Mouse (Mus musculus) midbrain, embryonic 13.5 days (tissue): ENCODE measurements around the gene E130308A19Rik. TPM values are rescaled to one million over a fixed set of nuclear protein-coding genes. Genes with fewer than 3 reads are reported as not detected.
A peak's percentile ranks its signal among the peaks of the same experiment; 100 is the strongest.

Experiments
- ATAC-seq: fragments of 200-750 bp; cut with Nextera tagmentation; 2 replicates; pipeline ENCODE4 v1.8.0; 2017; ENCODE audit warnings: mild to moderate bottlenecking, moderate TSS enrichment, moderate library complexity
- H3K27ac ChIP-seq: fragments of 300-500 bp; sonication (generic); 2 replicates; pipeline ENCODE4 v1.5.1; 2015; ENCODE audit warnings: inconsistent platforms, mild to moderate bottlenecking, moderate library complexity
- H3K27me3 ChIP-seq: fragments of 300-500 bp; sonication (generic); 2 replicates; pipeline ENCODE4 v1.6.1; 2015; ENCODE audit warnings: mild to moderate bottlenecking, inconsistent platforms
- H3K36me3 ChIP-seq: fragments of 300-500 bp; sonication (generic); 2 replicates; pipeline ENCODE4 v1.6.1; 2015; ENCODE audit warnings: mild to moderate bottlenecking, inconsistent platforms
- H3K4me1 ChIP-seq: fragments of 300-500 bp; sonication (generic); replicated peaks from 2 replicates; pipeline ENCODE4 v1.6.1; 2015; ENCODE audit warnings: inconsistent platforms
- H3K4me2 ChIP-seq: fragments of 300-500 bp; sonication (generic); replicated peaks from 2 replicates; pipeline ENCODE4 v1.6.1; 2015; ENCODE audit warnings: moderate library complexity, mild to moderate bottlenecking, inconsistent platforms
- H3K4me3 ChIP-seq: fragments of 300-500 bp; sonication (generic); replicated peaks from 2 replicates; pipeline ENCODE4 v1.5.1; 2015; ENCODE audit warnings: mild to moderate bottlenecking, inconsistent platforms
- H3K9ac ChIP-seq: fragments of 300-500 bp; sonication (generic); replicated peaks from 2 replicates; pipeline ENCODE4 v1.6.1; 2015; ENCODE audit warnings: mild to moderate bottlenecking, inconsistent platforms
- H3K9me3 ChIP-seq: fragments of 300-500 bp; sonication (generic); 2 replicates; pipeline ENCODE4 v1.6.1; 2016; ENCODE audit warnings: mild to moderate bottlenecking, inconsistent platforms
- WGBS: fragments of 180-500 bp; shearing (Covaris S2); methylation state at CpG from one replicate; pipeline ENCODE4 v1.1.7; 2015; 5-methylcytosine and 5-hydroxymethylcytosine counted together
- polyA plus RNA-seq: library from polyadenylated mRNA; unstranded; fragments of >200 nt; fragmentation: Nextera tagmentation; extraction: Ambion mirVana; gene quantifications from 2 replicates; pipeline ENCODE4 v1.2.1, GENCODE M21; 2015

E130308A19Rik gene
- polyA plus RNA-seq, result 58.4 and 62.6 TPM in 2 replicates

- H3K4me3 ChIP-seq, result peak within 1 kb of the TSS; percentile 93
- peak within 1 kb of the TSS; percentile 95 for H3K27ac ChIP-seq
- WGBS, result under 1% methylated on average over 79 of the region's 120 CpGs
- peaks cover 41% of the 10 kb centered on the region for H3K4me1 ChIP-seq
- ATAC-seq, result peak; percentile 96
- H3K9ac ChIP-seq, result peak within 1 kb of the TSS; percentile 96
- no peaks in the 10 kb centered on the region for H3K27me3 ChIP-seq
- no peaks in the 10 kb centered on the region for H3K9me3 ChIP-seq
- peak within 1 kb of the TSS; percentile 75 for H3K4me2 ChIP-seq
- H3K36me3 ChIP-seq, result no peaks in the 10 kb centered on the region; the same call in 1 of the 2 replicates
Measured at GRCm38 (mm10) chr4:59625998-59626910, at the start of gene E130308A19Rik. E130308A19Rik (plus strand) TSS chr4:59626211.

- Histone ChIP-seq H3K9ac (peak overlapping the region; percentile 70), H3K9me3 (no peaks in the 10 kb centered on the region), H3K27ac (peak overlapping the region; percentile 94), H3K36me3 (no peaks in the 10 kb centered on the region), H3K4me1 (peaks cover 19% of the 10 kb centered on the region), H3K27me3 (no peaks in the 10 kb centered on the region), H3K4me2 (peak overlapping the region; percentile 72), H3K4me3 (peak overlapping the region; percentile 71)
- peak; percentile 41 for ATAC-seq
- WGBS, result under 1% methylated on average over 23 of the region's 23 CpGs
Measured at GRCm38 (mm10) chr4:59580495-59581281, 45.3 kb upstream of the E130308A19Rik start.

- peak; percentile 97 for ATAC-seq
- H3K4me1 ChIP-seq, result peaks cover 19% of the 10 kb centered on the region
- no peaks in the 10 kb centered on the region for H3K9me3 ChIP-seq
- peak within 1 kb of the TSS; percentile 72 for H3K4me2 ChIP-seq
- H3K9ac ChIP-seq, result peak within 1 kb of the TSS; percentile 70
- no peaks in the 10 kb centered on the region for H3K36me3 ChIP-seq
- H3K27ac ChIP-seq, result peak within 1 kb of the TSS; percentile 94
- WGBS, result under 1% methylated on average over 61 of the region's 61 CpGs
- H3K4me3 ChIP-seq, result peak within 1 kb of the TSS; percentile 71
- H3K27me3 ChIP-seq, result no peaks in the 10 kb centered on the region
Measured at GRCm38 (mm10) chr4:59581314-59582185, 44.5 kb upstream of the E130308A19Rik start, which contains the start of gene Hsdl2. Hsdl2 (plus strand) TSS chr4:59581563.

- ATAC-seq, result no peak
- 26% methylated on average over 6 of the region's 6 CpGs for WGBS
Measured at GRCm38 (mm10) chr4:59582186-59582585, 43.8 kb upstream of the E130308A19Rik start.

GRCm38 (mm10) chr4:59585097-59585496 lies 40.9 kb upstream of the E130308A19Rik start:
- H3K9me3 ChIP-seq, result no peaks in the 10 kb centered on the region
- no peak overlapping the region for H3K9ac ChIP-seq
- no peak overlapping the region for H3K4me2 ChIP-seq
- peaks cover 14% of the 10 kb centered on the region for H3K4me1 ChIP-seq
- no peak overlapping the region for H3K4me3 ChIP-seq
- WGBS, result 81% methylated on average over 5 of the region's 5 CpGs
- H3K27me3 ChIP-seq, result no peaks in the 10 kb centered on the region
- no peaks in the 10 kb centered on the region for H3K36me3 ChIP-seq
- no peak for ATAC-seq
- H3K27ac ChIP-seq, result no peak overlapping the region

More at GRCm38 (mm10) chr4:59582186-59582585, 43.8 kb upstream of the E130308A19Rik start:
- peak overlapping the region; percentile 71 for H3K4me3 ChIP-seq
- H3K9me3 ChIP-seq, result no peaks in the 10 kb centered on the region
- peaks cover 19% of the 10 kb centered on the region for H3K4me1 ChIP-seq
- H3K4me2 ChIP-seq, result peak overlapping the region; percentile 72
- H3K27me3 ChIP-seq, result no peaks in the 10 kb centered on the region
- no peak overlapping the region for H3K27ac ChIP-seq
- no peaks in the 10 kb centered on the region for H3K36me3 ChIP-seq
- H3K9ac ChIP-seq, result no peak overlapping the region

- Histone ChIP-seq H3K27me3 (no peaks in the 10 kb centered on the region), H3K4me2 (no peak overlapping the region), H3K4me3 (no peak overlapping the region), H3K4me1 (peaks cover under 1% of the 10 kb centered on the region; the same call in 1 of the 2 replicates), H3K27ac (no peak overlapping the region), H3K36me3 (no peaks in the 10 kb centered on the region), H3K9me3 (no peaks in the 10 kb centered on the region), H3K9ac (no peak overlapping the region)
- ATAC-seq, result no peak
- 80% methylated on average over 2 of the region's 2 CpGs for WGBS
Measured at GRCm38 (mm10) chr4:59587215-59587871, 38.7 kb upstream of the E130308A19Rik start.

- H3K4me2 ChIP-seq, result no peak overlapping the region
- H3K9me3 ChIP-seq, result no peaks in the 10 kb centered on the region
- H3K27me3 ChIP-seq, result no peaks in the 10 kb centered on the region
- no peak overlapping the region for H3K4me3 ChIP-seq
- no peak overlapping the region for H3K27ac ChIP-seq
- H3K9ac ChIP-seq, result no peak overlapping the region
- H3K4me1 ChIP-seq, result no peaks in the 10 kb centered on the region
- no peak for ATAC-seq
- no peaks in the 10 kb centered on the region for H3K36me3 ChIP-seq
- 91% methylated on average over 1 of the region's 1 CpGs for WGBS
Measured at GRCm38 (mm10) chr4:59587872-59588226, 38.2 kb upstream of the E130308A19Rik start.

- Histone ChIP-seq H3K27me3 (no peaks in the 10 kb centered on the region), H3K4me2 (no peak overlapping the region), H3K27ac (no peak overlapping the region), H3K4me1 (no peaks in the 10 kb centered on the region), H3K9me3 (no peaks in the 10 kb centered on the region), H3K4me3 (no peak overlapping the region), H3K36me3 (peaks cover 14% of the 10 kb centered on the region), H3K9ac (no peak overlapping the region)
- no peak for ATAC-seq
- WGBS, result 72% methylated on average over 2 of the region's 2 CpGs
Measured at GRCm38 (mm10) chr4:59594614-59595013, 31.4 kb upstream of the E130308A19Rik start.

- no peaks in the 10 kb centered on the region for H3K4me1 ChIP-seq
- H3K36me3 ChIP-seq, result peaks cover 19% of the 10 kb centered on the region
- no peak overlapping the region for H3K27ac ChIP-seq
- no peaks in the 10 kb centered on the region for H3K9me3 ChIP-seq
- no peaks in the 10 kb centered on the region for H3K27me3 ChIP-seq
- H3K9ac ChIP-seq, result no peak overlapping the region
- H3K4me3 ChIP-seq, result no peak overlapping the region
- ATAC-seq, result no peak
- WGBS, result 84% methylated on average over 2 of the region's 2 CpGs
- no peak overlapping the region for H3K4me2 ChIP-seq
Measured at GRCm38 (mm10) chr4:59596556-59596955, 29.5 kb upstream of the E130308A19Rik start.

GRCm38 (mm10) chr4:59602704-59603103 lies 23.3 kb upstream of the E130308A19Rik start:
- H3K4me2 ChIP-seq, result no peak overlapping the region
- WGBS, result 91% methylated on average over 4 of the region's 4 CpGs
- H3K27me3 ChIP-seq, result no peaks in the 10 kb centered on the region
- no peak overlapping the region for H3K9ac ChIP-seq
- no peaks in the 10 kb centered on the region for H3K9me3 ChIP-seq
- H3K27ac ChIP-seq, result no peak overlapping the region
- no peaks in the 10 kb centered on the region for H3K4me1 ChIP-seq
- H3K36me3 ChIP-seq, result peaks cover 12% of the 10 kb centered on the region
- ATAC-seq, result no peak
- no peak overlapping the region for H3K4me3 ChIP-seq

- Histone ChIP-seq H3K27me3 (no peaks in the 10 kb centered on the region), H3K4me1 (no peaks in the 10 kb centered on the region), H3K27ac (no peak overlapping the region), H3K9me3 (no peaks in the 10 kb centered on the region), H3K36me3 (peaks cover 8% of the 10 kb centered on the region; the same call in 1 of the 2 replicates), H3K4me2 (no peak overlapping the region), H3K9ac (no peak overlapping the region), H3K4me3 (no peak overlapping the region)
- no peak for ATAC-seq
- 79% methylated on average over 3 of the region's 3 CpGs for WGBS
Measured at GRCm38 (mm10) chr4:59604892-59605291, 21.1 kb upstream of the E130308A19Rik start.
